Mouse (Mus musculus) MEL (cell line): Measurements from ENCODE around the gene Nus1. TPM values are rescaled to one million over a fixed set of nuclear protein-coding genes. Genes with fewer than 3 reads are reported as not detected.

Experiments
- DNase-seq: peaks from one replicate; pipeline ENCODE4 v3.0.0; 2011; ENCODE audit warnings: low read depth, low spot score
- H3K27ac ChIP-seq: 2 replicates; pipeline ENCODE4 v1.5.1; 2012; ENCODE audit warnings: low read depth, mild to moderate bottlenecking, control low read depth, low read length, moderate library complexity; ENCODE audit not compliant: control insufficient read depth
- H3K27me3 ChIP-seq, 2 experiments: fragments of 150-350 bp in 1 of 2; sonication (generic) in 1 of 2; 2 replicates each; pipeline ENCODE4 v1.6.1; 2012; ENCODE audit warnings: low read length in 2 of 2, mild to moderate bottlenecking in 2 of 2, improper control_type of control experiment in 1 of 2, moderate library complexity in 1 of 2; ENCODE audit not compliant: insufficient read depth in 2 of 2, control insufficient read depth in 1 of 2
- H3K36me3 ChIP-seq, 2 experiments: 2 replicates each; pipeline ENCODE4 v1.6.1; 2012 to 2014; ENCODE audit warnings: low read length in 2 of 2, improper control_type of control experiment in 1 of 2, inconsistent platforms in 1 of 2, mild to moderate bottlenecking in 1 of 2; ENCODE audit not compliant: insufficient read depth in 2 of 2, control insufficient read depth in 1 of 2
- H3K4me1 ChIP-seq, 2 experiments: fragments of 150-350 bp in 1 of 2; sonication (generic) in 1 of 2; 2 replicates each; pipeline ENCODE4 v1.6.1; 2012; ENCODE audit warnings: low read length in 2 of 2, improper control_type of control experiment in 1 of 2, mild to moderate bottlenecking in 1 of 2; ENCODE audit not compliant: insufficient read depth in 2 of 2, control insufficient read depth in 1 of 2
- H3K4me3 ChIP-seq, 2 experiments: fragments of 150-350 bp in 1 of 2; sonication (generic) in 1 of 2; 2 replicates each; pipeline ENCODE4 v1.5.1; 2012; ENCODE audit warnings: low read depth in 2 of 2, low read length in 2 of 2, mild to moderate bottlenecking in 2 of 2, moderate library complexity in 2 of 2, control low read depth in 1 of 2, improper control_type of control experiment in 1 of 2; ENCODE audit not compliant: control insufficient read depth in 1 of 2, insufficient read depth in 1 of 2
- H3K79me2 ChIP-seq: 2 replicates; pipeline ENCODE4 v1.6.1; 2012; ENCODE audit warnings: mild to moderate bottlenecking, low read length, moderate library complexity; ENCODE audit not compliant: control insufficient read depth, poor library complexity, insufficient read depth
- H3K9ac ChIP-seq: 2 replicates; pipeline ENCODE4 v1.6.1; 2012; ENCODE audit warnings: low read depth, mild to moderate bottlenecking, control low read depth, low read length, moderate library complexity; ENCODE audit not compliant: control insufficient read depth, poor library complexity, severe bottlenecking
- H3K9me3 ChIP-seq: fragments of 150-350 bp; sonication (generic); replicated peaks from 2 replicates; pipeline ENCODE4 v1.6.1; 2012; ENCODE audit warnings: mild to moderate bottlenecking, low read length, improper control_type of control experiment, moderate library complexity; ENCODE audit not compliant: insufficient read depth
- CHD1 ChIP-seq: IDR thresholded peaks from 2 replicates; pipeline ENCODE4 v1.6.1; 2012; ENCODE audit warnings: low read depth, mild to moderate bottlenecking, inconsistent platforms, low read length, improper control_type of control experiment
- CTCF ChIP-seq, 3 experiments: IDR thresholded peaks in 2 of 3; conservative IDR thresholded peaks in 1 of 3; 2 replicates each; pipeline ENCODE4 v1.5.1; 2011 to 2012; ENCODE audit warnings: low read length in 3 of 3, low read depth in 2 of 3, mild to moderate bottlenecking in 2 of 3, improper control_type of control experiment in 1 of 3, inconsistent platforms in 1 of 3, mixed read lengths in 1 of 3, moderate library complexity in 1 of 3; ENCODE audit not compliant: control insufficient read depth in 1 of 3, insufficient read depth in 1 of 3, poor library complexity in 1 of 3, severe bottlenecking in 1 of 3
- E2F4 ChIP-seq: IDR thresholded peaks from 2 replicates; pipeline ENCODE4 v1.6.1; 2011; ENCODE audit warnings: low read depth, low read length, improper control_type of control experiment, borderline replicate concordance
- ELF1 ChIP-seq: IDR thresholded peaks from 2 replicates; pipeline ENCODE4 v1.6.1; 2014; ENCODE audit warnings: low read depth, mild to moderate bottlenecking, inconsistent platforms, low read length, improper control_type of control experiment, moderate library complexity
- EP300 ChIP-seq, 2 experiments: IDR thresholded peaks; 2 replicates each; pipeline ENCODE4 v1.6.1; 2011; ENCODE audit warnings: improper control_type of control experiment in 2 of 2, low read length in 2 of 2, low read depth in 1 of 2, mild to moderate bottlenecking in 1 of 2
- GATA1 ChIP-seq: IDR thresholded peaks from 2 replicates; pipeline ENCODE4 v1.6.1; 2011; ENCODE audit warnings: low read depth, low read length, improper control_type of control experiment
- KAT2A ChIP-seq: conservative IDR thresholded peaks from 2 replicates; pipeline ENCODE4 v1.6.1; 2012; ENCODE audit warnings: low read depth, low read length, improper control_type of control experiment, inconsistent platforms
- MAFK ChIP-seq: IDR thresholded peaks from 2 replicates; pipeline ENCODE4 v1.6.1; 2011; ENCODE audit warnings: low read depth, mild to moderate bottlenecking, low read length, improper control_type of control experiment, borderline replicate concordance
- MXI1 ChIP-seq: IDR thresholded peaks from 2 replicates; pipeline ENCODE4 v1.6.1; 2011; ENCODE audit warnings: mild to moderate bottlenecking, low read depth, low read length, improper control_type of control experiment
- MYB ChIP-seq: IDR thresholded peaks from 2 replicates; pipeline ENCODE4 v1.6.1; 2011; ENCODE audit warnings: mild to moderate bottlenecking, low read depth, low read length, improper control_type of control experiment
- MYC ChIP-seq: IDR thresholded peaks from 2 replicates; pipeline ENCODE4 v1.6.1; 2011; ENCODE audit warnings: low read depth, mild to moderate bottlenecking, low read length, improper control_type of control experiment, moderate library complexity
- NELFE ChIP-seq: IDR thresholded peaks from 2 replicates; pipeline ENCODE4 v1.6.1; 2011; ENCODE audit warnings: low read depth, low read length, improper control_type of control experiment
- POLR2A ChIP-seq, 2 experiments: IDR thresholded peaks; 2 replicates each; pipeline ENCODE4 v1.6.1; 2011 to 2012; ENCODE audit warnings: low read length in 2 of 2, mild to moderate bottlenecking in 2 of 2, control low read depth in 1 of 2, improper control_type of control experiment in 1 of 2, low read depth in 1 of 2, moderate library complexity in 1 of 2; ENCODE audit not compliant: control insufficient read depth in 1 of 2, insufficient read depth in 1 of 2, poor library complexity in 1 of 2
- POLR2AphosphoS2 ChIP-seq: IDR thresholded peaks from 2 replicates; pipeline ENCODE4 v1.6.1; 2011; ENCODE audit warnings: low read length, improper control_type of control experiment
- RCOR1 ChIP-seq: IDR thresholded peaks from 2 replicates; pipeline ENCODE4 v1.6.1; 2012; ENCODE audit warnings: low read depth, mild to moderate bottlenecking, inconsistent platforms, low read length, improper control_type of control experiment
- SIN3A ChIP-seq: IDR thresholded peaks from 2 replicates; pipeline ENCODE4 v1.6.1; 2012; ENCODE audit warnings: low read length, improper control_type of control experiment, inconsistent platforms
- TAL1 ChIP-seq: IDR thresholded peaks from 2 replicates; pipeline ENCODE4 v1.6.1; 2012; ENCODE audit warnings: mild to moderate bottlenecking, inconsistent platforms, low read length, moderate library complexity, mixed read lengths
- TBP ChIP-seq: IDR thresholded peaks from 2 replicates; pipeline ENCODE4 v1.8.0; 2011; ENCODE audit warnings: low read depth, low read length, improper control_type of control experiment
- TCF12 ChIP-seq: IDR thresholded peaks from 2 replicates; pipeline ENCODE4 v1.6.1; 2014; ENCODE audit warnings: low read depth, mild to moderate bottlenecking, inconsistent platforms, low read length, improper control_type of control experiment, moderate library complexity
- UBTF ChIP-seq: IDR thresholded peaks from 2 replicates; pipeline ENCODE4 v1.6.1; 2012; ENCODE audit warnings: low read depth, mild to moderate bottlenecking, inconsistent platforms, low read length, improper control_type of control experiment, moderate library complexity, borderline replicate concordance; ENCODE audit not compliant: insufficient read depth
- ZC3H11A ChIP-seq: IDR thresholded peaks from 2 replicates; pipeline ENCODE4 v1.6.1; 2012; ENCODE audit warnings: low read depth, mild to moderate bottlenecking, inconsistent platforms, low read length, improper control_type of control experiment
- ZKSCAN1 ChIP-seq: IDR thresholded peaks from 2 replicates; pipeline ENCODE4 v1.6.1; 2012; ENCODE audit warnings: low read depth, mild to moderate bottlenecking, inconsistent platforms, low read length, improper control_type of control experiment, moderate library complexity
- ZMIZ1 ChIP-seq: IDR thresholded peaks from 2 replicates; pipeline ENCODE4 v1.6.1; 2012; ENCODE audit warnings: low read depth, mild to moderate bottlenecking, inconsistent platforms, low read length, improper control_type of control experiment, moderate library complexity
- ZNF384 ChIP-seq: IDR thresholded peaks from 2 replicates; pipeline ENCODE4 v1.6.1; 2012; ENCODE audit warnings: low read depth, mild to moderate bottlenecking, inconsistent platforms, low read length, improper control_type of control experiment
- polyA plus RNA-seq, 2 experiments: library from polyadenylated mRNA; stranded (reverse) in 1 of 2; unstranded in 1 of 2; fragments of >175 nt in 1 of 2; fragments of >200 nt in 1 of 2; gene quantifications; 2 replicates each; pipeline versions ENCODE4 v1.2.1 to v1.2.4; 2012; ENCODE audit warnings: low replicate concordance in 2 of 2, low read depth in 1 of 2; ENCODE audit not compliant: insufficient read length in 2 of 2, insufficient read depth in 1 of 2, missing spikeins in 1 of 2
- total RNA-seq: library from RNA; depleted of rRNA; stranded (reverse); fragments of 300-350 nt; gene quantifications from 2 replicates; pipeline ENCODE4 v1.2.3, GENCODE M21; 2012

The Nus1 gene
- total and polyA plus RNA-seq, 3 experiments: 25.6 to 52.4 (median 43.5) TPM

- TF ChIP-seq EP300 (IDR thresholded peaks at IDR 0.05; ENCODE audit: low read depth in 1 of 2, low read length in 2 of 2) (no peak), MYB (no peak), ZMIZ1 (no peak), E2F4 (no peak), MAFK (no peak), CHD1 (0 out of 2 replicates have a peak, but pooled peaks have one; percentile 45), ZKSCAN1 (no peak), POLR2AphosphoS2 (no peak), CTCF (IDR thresholded peaks at IDR 0.05 in 2 of 3, conservative IDR thresholded peaks at IDR 0.05 in 1 of 3; ENCODE audit: control insufficient read depth in 1 of 3, insufficient read depth in 1 of 3, low read depth in 2 of 3, low read length in 3 of 3, poor library complexity in 1 of 3, severe bottlenecking in 1 of 3) (no peak), MYC (peak; percentile 53), NELFE (no peak), POLR2A (IDR thresholded peaks at IDR 0.05; ENCODE audit: control insufficient read depth in 1 of 2, insufficient read depth in 1 of 2, low read depth in 1 of 2, low read length in 2 of 2, poor library complexity in 1 of 2) (no peak), MXI1 (peak; percentile 12; the same call in 1 of the 2 replicates), TAL1 (no peak), KAT2A (no peak)
Observed at GRCm38 (mm10) chr10:52417998-52418860, 882 bp downstream of the Nus1 start (continued).

GRCm38 (mm10) chr10:52418931-52419330, 1.6 kb downstream of the Nus1 start:
- H3K27ac ChIP-seq: peak overlapping the region; percentile 62
- H3K79me2 ChIP-seq: peaks cover 58% of the 10 kb centered on the region

GRCm38 (mm10) chr10:52419402-52419801, 2.1 kb downstream of the Nus1 start:
- Histone ChIP-seq H3K4me1 (peaks cover 10 to 14% of the 10 kb centered on the region in 2 experiments), H3K27ac (no peak overlapping the region), H3K4me3 (peak overlapping the region in 1 of 2 experiments; percentile 89; a peak in 2 of 4 replicates), H3K36me3 (peaks cover 0 to 36% of the 10 kb centered on the region in 2 experiments), H3K79me2 (peaks cover 60% of the 10 kb centered on the region), H3K9ac (peak overlapping the region; percentile 85; the same call in 1 of the 2 replicates), H3K9me3 (no peaks in the 10 kb centered on the region), H3K27me3 (no peaks in the 10 kb centered on the region)
- TF ChIP-seq ELF1 (no peak), TAL1 (no peak), ZNF384 (no peak), TCF12 (no peak), GATA1 (no peak), CTCF (IDR thresholded peaks at IDR 0.05 in 2 of 3, conservative IDR thresholded peaks at IDR 0.05 in 1 of 3; ENCODE audit: control insufficient read depth in 1 of 3, insufficient read depth in 1 of 3, low read depth in 2 of 3, low read length in 3 of 3, poor library complexity in 1 of 3, severe bottlenecking in 1 of 3) (no peak), SIN3A (no peak), RCOR1 (no peak), UBTF (no peak), ZC3H11A (no peak), TBP (no peak), ZKSCAN1 (no peak), EP300 (IDR thresholded peaks at IDR 0.05; ENCODE audit: low read depth in 1 of 2, low read length in 2 of 2) (no peak)
- no peak for DNase-seq

More at GRCm38 (mm10) chr10:52418931-52419330, 1.6 kb downstream of the Nus1 start:
- H3K36me3 ChIP-seq: peaks cover 0 to 35% of the 10 kb centered on the region in 2 experiments; a peak in 3 of 4 replicates
- no peak for DNase-seq
- H3K9me3 ChIP-seq: no peaks in the 10 kb centered on the region
- peak overlapping the region; percentile 85 for H3K9ac ChIP-seq
- peaks cover 10 to 14% of the 10 kb centered on the region in 2 experiments for H3K4me1 ChIP-seq
- H3K27me3 ChIP-seq: no peaks in the 10 kb centered on the region
- peak overlapping the region; percentile 89 to 99 for H3K4me3 ChIP-seq
- TF ChIP-seq UBTF: no peak
- TF ChIP-seq MYC: 0 out of 2 replicates have a peak, but pooled peaks have one; percentile 1
- TF ChIP-seq TCF12: 0 out of 2 replicates have a peak, but pooled peaks have one; percentile 17
- 0 out of 2 replicates have a peak, but pooled peaks have one; percentile 3 for TF ChIP-seq GATA1
- TF ChIP-seq, all 39 proteins: peak for 3
